Mouse (Mus musculus) kidney, postnatal 10 days (tissue): ENCODE data around the gene Ccdc146.
"Not testable (repeated sequence)": the region's sequence is repeated elsewhere in the genome, so short reads cannot be mapped to it uniquely, and the experiment has no call there.

Source experiments
- DNase-seq: peaks from one replicate; pipeline ENCODE4 v3.0.0; 2021; ENCODE audit warnings: mixed read lengths

The Ccdc146 gene

GRCm38 (mm10) chr5:21386432-21386831 lies 38.0 kb downstream of the Ccdc146 start:
- no peak for DNase-seq

- no peak for DNase-seq
These were observed 39.5 kb downstream of the Ccdc146 start for GRCm38 (mm10) chr5:21384976-21385375.

GRCm38 (mm10) chr5:21384252-21384960 lies 40.1 kb downstream of the Ccdc146 start:
- no peak for DNase-seq

- peak; percentile 28 for DNase-seq
These were observed 40.9 kb downstream of the Ccdc146 start for GRCm38 (mm10) chr5:21383392-21384251.

- DNase-seq = no peak
These were observed 41.8 kb downstream of the Ccdc146 start for GRCm38 (mm10) chr5:21382678-21383077.

GRCm38 (mm10) chr5:21381986-21382385 lies 42.5 kb downstream of the Ccdc146 start:
- no peak for DNase-seq

GRCm38 (mm10) chr5:21378397-21378796 lies 46.1 kb downstream of the Ccdc146 start:
- no peak for DNase-seq

GRCm38 (mm10) chr5:21376935-21377334 lies 47.5 kb downstream of the Ccdc146 start:
- DNase-seq = no peak

GRCm38 (mm10) chr5:21373180-21373518 lies 51.3 kb downstream of the Ccdc146 start:
- no peak for DNase-seq

- peak; percentile 65 for DNase-seq
These were observed 51.8 kb downstream of the Ccdc146 start, which contains the start of gene Fgl2 for GRCm38 (mm10) chr5:21372493-21373179. Gene Fgl2 (plus strand): TSS chr5:21372642.

- no peak for DNase-seq
These were observed 52.6 kb downstream of the Ccdc146 start for GRCm38 (mm10) chr5:21371920-21372319.

GRCm38 (mm10) chr5:21370218-21370947 lies 54.1 kb downstream of the Ccdc146 start:
- no peak for DNase-seq

- no peak for DNase-seq
These were observed 57.0 kb downstream of the Ccdc146 start for GRCm38 (mm10) chr5:21367514-21367913.

- DNase-seq = no peak
These were observed 58.0 kb downstream of the Ccdc146 start for GRCm38 (mm10) chr5:21366338-21367053.

- no peak for DNase-seq
These were observed 61.1 kb downstream of the Ccdc146 start for GRCm38 (mm10) chr5:21363343-21363742.

- DNase-seq = no peak
These were observed 65.8 kb downstream of the Ccdc146 start for GRCm38 (mm10) chr5:21358648-21359047.

- no peak for DNase-seq
These were observed 72.8 kb downstream of the Ccdc146 start for GRCm38 (mm10) chr5:21351678-21352077.

GRCm38 (mm10) chr5:21348366-21348765 lies 76.1 kb downstream of the Ccdc146 start:
- DNase-seq = no peak

GRCm38 (mm10) chr5:21342265-21342664 lies 82.2 kb downstream of the Ccdc146 start:
- not testable (repeated sequence) for DNase-seq

GRCm38 (mm10) chr5:21332119-21332518 lies 92.4 kb downstream of the Ccdc146 start:
- DNase-seq = no peak

- DNase-seq = no peak
These were observed 92.8 kb downstream of the Ccdc146 start for GRCm38 (mm10) chr5:21331656-21332055.
